ENCODE assay signal across 7 mouse cellular contexts in genomic region chr3:141932956-141933355, GRCm38 (mm10).
DNase-seq lines count a peak whose midpoint lies in the region; ATAC-seq and TF ChIP-seq lines count a peak whose summit lies in the region.

No protein-coding gene starts in this region.

- WGBS in forebrain, embryonic 11.5 days = 56% methylated on average over 3 of the region's 3 CpGs
- 43% methylated on average over 3 of the region's 3 CpGs for WGBS in midbrain, postnatal 0 days

- TF ChIP-seq CTCF in midbrain, postnatal 0 days (IDR thresholded peaks at IDR 0.05) = no peak

- peaks cover 19% of the 10 kb centered on the region for H3K4me1 ChIP-seq in forebrain, embryonic 11.5 days (replicated peaks; ENCODE audit: control insufficient read depth, insufficient read depth, low read length)
- peaks cover 5% of the 10 kb centered on the region; the same call in 1 of the 2 replicates for H3K4me1 ChIP-seq in midbrain, postnatal 0 days (ENCODE audit: insufficient read depth, low read length)

- H3K9me3 ChIP-seq in forebrain, embryonic 11.5 days (ENCODE audit: control insufficient read depth, low read length) = no peaks in the 10 kb centered on the region
- no peaks in the 10 kb centered on the region for H3K9me3 ChIP-seq in midbrain, postnatal 0 days (ENCODE audit: low read length)

- no peak for ATAC-seq in forebrain, embryonic 11.5 days (replicated peaks; ENCODE audit: low FRiP score)
- peak; percentile 70; the same call in 1 of the 2 replicates for ATAC-seq in midbrain, postnatal 0 days (ENCODE audit: low FRiP score)
- ATAC-seq in megakaryocyte-erythroid progenitor cell, adult 5-6 weeks (replicated peaks; ENCODE audit: low FRiP score, low TSS enrichment, poor library complexity, severe bottlenecking) = no peak

- 0 out of 2 replicates have a peak overlapping the region, but pooled peaks have one; percentile 25 for H3K27ac ChIP-seq in forebrain, embryonic 11.5 days (ENCODE audit: low read depth, low read length)
- 0 out of 2 replicates have a peak overlapping the region, but pooled peaks have one; percentile 70 for H3K27ac ChIP-seq in midbrain, postnatal 0 days (ENCODE audit: low read depth, low read length)

- no peaks in the 10 kb centered on the region for H3K27me3 ChIP-seq in forebrain, embryonic 11.5 days (ENCODE audit: control insufficient read depth, insufficient read depth, low read length)
- no peaks in the 10 kb centered on the region for H3K27me3 ChIP-seq in midbrain, postnatal 0 days (ENCODE audit: insufficient read depth, low read length)

- DNase-seq in ovary, postnatal 36 days (ENCODE audit: low spot score) = peak; percentile 39
- no peak for DNase-seq in ovary, postnatal 14 days (ENCODE audit: low spot score)
- DNase-seq in forebrain, embryonic 11.5 days (ENCODE audit: low spot score) = no peak
- DNase-seq in layer of hippocampus, adult 9-11 months = peak; percentile 45
- peak; percentile 86 for DNase-seq in midbrain, postnatal 0 days (ENCODE audit: low spot score)
- DNase-seq in ovary, postnatal 10 days (ENCODE audit: low spot score) = no peak

- H3K4me3 ChIP-seq in forebrain, embryonic 11.5 days (ENCODE audit: low read depth, low read length) = no peak overlapping the region
- H3K4me3 ChIP-seq in midbrain, postnatal 0 days (ENCODE audit: low read depth, low read length) = no peak overlapping the region

- H3K4me2 ChIP-seq in forebrain, embryonic 11.5 days (ENCODE audit: low read depth, low read length, severe bottlenecking) = no peak overlapping the region
- H3K4me2 ChIP-seq in midbrain, postnatal 0 days (ENCODE audit: low read depth, low read length, poor library complexity, severe bottlenecking) = no peak overlapping the region

- no peak overlapping the region for H3K9ac ChIP-seq in forebrain, embryonic 11.5 days (ENCODE audit: low read length)
- no peak overlapping the region for H3K9ac ChIP-seq in midbrain, postnatal 0 days (replicated peaks; ENCODE audit: low read length, poor library complexity, severe bottlenecking)

- no peaks in the 10 kb centered on the region for H3K36me3 ChIP-seq in forebrain, embryonic 11.5 days (ENCODE audit: control insufficient read depth, insufficient read depth, low read length)
- no peaks in the 10 kb centered on the region for H3K36me3 ChIP-seq in midbrain, postnatal 0 days (ENCODE audit: insufficient read depth, low read length)

Comparison
In these comparisons a context has a peak if more than half of its experiments do, and no peak if none do; other contexts are left out.
1. DNase-seq: peak in ovary, postnatal 36 days (single experiment), layer of hippocampus, adult 9-11 months (single experiment) and midbrain, postnatal 0 days (single experiment); none in ovary, postnatal 14 days (single experiment), forebrain, embryonic 11.5 days (single experiment) and ovary, postnatal 10 days (single experiment).